Mouse (Mus musculus): ENCODE results near the gene Slc22a21. TPM values are rescaled to one million over a fixed set of nuclear protein-coding genes. Genes with fewer than 3 reads are reported as not detected.

Gene Slc22a21
- 3.2 and 3.7 TPM in 2 replicates for polyA plus RNA-seq (2015; fragmentation: Nextera tagmentation; extraction: Ambion mirVana)

GRCm38 (mm10) chr11:53979788-53980621 lies at the start of gene Slc22a21:
TSS of gene Slc22a21 (minus strand) at chr11:53980332.

GRCm38 (mm10) chr11:54028044-54028951 lies 48.2 kb upstream of the Slc22a21 start, which contains the start of gene Slc22a4:
TSS of gene Slc22a4 (minus strand) at chr11:54028090.

Other genes starting within 250 kb of the Slc22a21 start
- 20.1 and 23.4 TPM in 2 replicates for gene Irf1, start 210.3 kb downstream of the Slc22a21 start, polyA plus RNA-seq (2015; fragmentation: Nextera tagmentation; extraction: Ambion mirVana)
- gene Gm17334, start 207.1 kb downstream of the Slc22a21 start, polyA plus RNA-seq (2015; fragmentation: Nextera tagmentation; extraction: Ambion mirVana): 0.63 and 0.76 TPM in 2 replicates
- gene Gm12216, start 121.1 kb downstream of the Slc22a21 start, polyA plus RNA-seq (2015; fragmentation: Nextera tagmentation; extraction: Ambion mirVana): 3.7 and 3.9 TPM in 2 replicates
- 3.8 and 5.1 TPM in 2 replicates for gene Slc22a5, start 88.7 kb downstream of the Slc22a21 start, polyA plus RNA-seq (2015; fragmentation: Nextera tagmentation; extraction: Ambion mirVana)
- gene Slc22a4, start 47.8 kb upstream of the Slc22a21 start, polyA plus RNA-seq (2015; fragmentation: Nextera tagmentation; extraction: Ambion mirVana): 34.4 and 39.1 TPM in 2 replicates
- 9.8 and 13.1 TPM in 2 replicates for gene Pdlim4, start 88.7 kb upstream of the Slc22a21 start, polyA plus RNA-seq (2015; fragmentation: Nextera tagmentation; extraction: Ambion mirVana)
- gene P4ha2, start 119.8 kb upstream of the Slc22a21 start, polyA plus RNA-seq (2015; fragmentation: Nextera tagmentation; extraction: Ambion mirVana): 3.6 and 4.8 TPM in 2 replicates

Data from spleen, postnatal 0 days (tissue).